Mouse (Mus musculus): ENCODE results near the gene Armh1.
A peak's percentile ranks its signal among the peaks of the same experiment; 100 is the strongest.
"Not testable (repeated sequence)": the region's sequence is repeated elsewhere in the genome, so short reads cannot be mapped to it uniquely, and the experiment has no call there.

Armh1 gene

DNA sequence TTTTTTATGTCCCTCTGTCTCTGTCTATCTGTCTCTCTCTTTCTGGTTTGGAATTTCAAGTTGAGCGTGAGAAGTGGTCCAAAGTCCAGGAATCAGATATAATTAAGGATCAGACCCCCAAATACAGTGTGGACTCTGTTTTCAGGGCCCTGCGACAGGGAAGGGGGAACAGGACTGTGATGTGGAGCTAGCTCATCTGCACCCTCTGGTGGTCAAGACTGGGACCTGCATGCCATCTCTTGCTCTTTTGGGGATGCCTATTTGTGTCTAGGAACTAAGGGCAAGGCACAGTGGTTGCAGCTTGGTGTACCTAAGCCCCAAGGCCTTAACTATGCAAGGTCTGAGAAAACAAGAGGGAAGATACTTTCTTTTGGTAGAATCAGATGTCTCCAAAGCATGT lies 15.4 kb upstream of the Armh1 start:
- DNase-seq = peak; percentile 81

DNA sequence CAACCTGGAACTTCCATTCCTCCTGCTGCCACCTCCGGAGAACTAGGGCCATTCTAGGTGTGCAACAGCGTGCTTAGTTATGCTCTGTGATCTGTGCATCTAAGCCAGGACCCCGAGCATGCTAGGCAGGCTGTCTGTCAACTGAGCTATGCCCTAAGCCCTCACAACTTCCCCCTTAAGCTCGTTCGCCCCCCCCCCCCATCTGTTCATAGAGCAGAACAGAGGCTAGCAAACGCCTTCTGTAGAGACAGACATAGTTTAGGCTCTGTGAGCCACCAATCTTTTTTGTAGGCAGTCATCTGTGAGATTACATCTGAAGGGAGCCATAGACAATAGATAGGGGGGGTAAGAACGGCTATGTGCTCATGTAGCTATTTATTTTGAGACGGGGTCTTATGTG lies 11.1 kb upstream of the Armh1 start:
- DNase-seq = no peak

DNA sequence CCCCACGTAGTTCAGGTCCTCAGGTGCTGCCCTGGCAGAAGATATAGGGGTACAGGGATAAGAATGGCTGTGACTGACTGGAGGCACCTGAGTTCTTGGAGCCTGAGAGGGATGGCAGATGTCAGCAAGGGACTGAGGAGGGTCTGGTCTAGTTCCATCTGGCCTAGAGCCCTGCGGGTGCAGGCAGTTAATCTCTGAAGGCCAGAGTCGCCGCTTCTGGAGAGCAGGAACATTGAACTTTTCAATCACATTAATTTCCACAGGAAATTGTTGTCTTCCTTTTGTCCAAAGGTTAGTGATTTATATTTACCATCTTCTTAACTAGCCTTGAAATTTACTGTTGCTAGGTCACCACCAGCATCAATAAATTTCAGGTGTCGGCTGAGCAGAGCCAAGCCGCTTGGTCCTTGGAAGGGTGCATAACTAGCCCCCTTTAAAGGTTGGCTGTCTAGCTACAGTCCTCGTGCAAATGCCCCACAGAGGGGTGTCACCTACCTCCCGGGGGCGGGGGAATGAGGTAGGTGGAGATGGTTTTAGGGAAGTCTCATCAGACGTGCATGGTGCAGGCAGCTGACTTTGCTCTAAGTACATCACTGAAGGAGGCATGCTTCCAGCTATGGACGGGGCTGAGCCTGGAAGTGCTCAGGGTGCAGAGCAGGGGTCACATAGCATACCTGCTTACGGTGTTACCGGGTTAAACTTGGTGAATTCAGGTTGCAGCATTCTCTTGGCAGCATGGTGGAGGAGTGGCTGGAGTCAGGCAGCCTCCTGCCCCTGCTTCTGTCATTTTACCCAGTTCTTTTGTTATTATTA lies 10.4 kb upstream of the Armh1 start:
- no peak for DNase-seq

DNA sequence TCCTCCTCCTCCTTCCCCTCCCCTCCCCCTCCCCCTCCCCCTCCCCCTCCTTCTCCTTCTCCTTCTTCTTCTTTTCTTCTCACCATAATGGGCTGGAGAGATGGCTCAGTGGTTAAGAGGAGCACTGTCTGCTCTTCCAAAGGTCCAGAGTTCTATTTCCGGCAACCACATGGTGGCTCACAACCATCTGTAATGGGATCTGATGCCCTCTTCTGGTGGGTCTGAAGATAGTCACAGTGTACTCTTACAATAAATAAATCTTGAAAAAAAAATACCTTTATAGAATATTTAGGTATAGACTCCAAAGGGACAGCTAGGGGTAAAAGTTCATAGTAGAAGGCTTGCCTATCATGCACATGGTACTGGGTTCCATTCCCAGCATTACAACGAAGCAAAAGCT lies 9.3 kb upstream of the Armh1 start:
- no peak for DNase-seq

DNA sequence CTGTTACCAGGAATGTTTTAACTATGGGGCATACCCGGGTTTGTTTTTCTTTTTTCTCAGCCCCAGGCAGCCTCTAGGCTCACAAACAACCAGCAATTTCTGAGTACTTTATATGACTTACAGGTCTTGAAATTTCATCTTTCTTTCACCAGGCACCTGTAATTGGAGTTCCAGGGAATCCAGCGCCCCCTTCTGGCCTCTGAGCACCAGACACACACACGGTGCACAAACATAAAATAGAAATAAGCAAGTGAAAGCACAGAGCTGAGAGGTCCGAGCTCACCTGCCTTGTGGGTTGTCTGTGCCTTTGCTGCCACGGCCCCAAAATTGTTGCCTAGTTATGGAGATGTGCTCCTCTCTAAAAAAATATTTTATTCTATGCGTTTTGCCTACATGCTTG lies 8.0 kb upstream of the Armh1 start:
- not testable (repeated sequence) for DNase-seq

DNA sequence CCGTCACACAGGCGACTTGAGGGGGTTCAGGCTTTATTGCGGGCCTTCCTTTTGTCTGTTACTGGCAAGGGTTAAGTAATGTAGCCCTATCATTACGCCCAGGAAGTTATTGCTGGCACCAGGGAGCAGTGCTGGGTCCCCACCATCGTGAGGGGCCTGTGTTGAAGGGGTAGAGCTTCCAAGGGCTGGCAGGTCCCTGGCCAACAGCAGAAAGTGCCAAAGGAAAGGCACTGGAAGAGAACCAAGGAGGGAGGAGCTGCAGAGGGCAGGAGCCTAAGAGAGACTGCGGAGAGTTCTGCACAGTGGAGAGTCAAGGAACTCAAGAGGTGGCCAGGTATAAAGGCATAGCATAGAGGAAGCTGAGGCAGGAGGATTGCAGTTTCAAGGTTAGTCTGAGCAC lies 2.7 kb upstream of the Armh1 start:
- no peak for DNase-seq

DNA sequence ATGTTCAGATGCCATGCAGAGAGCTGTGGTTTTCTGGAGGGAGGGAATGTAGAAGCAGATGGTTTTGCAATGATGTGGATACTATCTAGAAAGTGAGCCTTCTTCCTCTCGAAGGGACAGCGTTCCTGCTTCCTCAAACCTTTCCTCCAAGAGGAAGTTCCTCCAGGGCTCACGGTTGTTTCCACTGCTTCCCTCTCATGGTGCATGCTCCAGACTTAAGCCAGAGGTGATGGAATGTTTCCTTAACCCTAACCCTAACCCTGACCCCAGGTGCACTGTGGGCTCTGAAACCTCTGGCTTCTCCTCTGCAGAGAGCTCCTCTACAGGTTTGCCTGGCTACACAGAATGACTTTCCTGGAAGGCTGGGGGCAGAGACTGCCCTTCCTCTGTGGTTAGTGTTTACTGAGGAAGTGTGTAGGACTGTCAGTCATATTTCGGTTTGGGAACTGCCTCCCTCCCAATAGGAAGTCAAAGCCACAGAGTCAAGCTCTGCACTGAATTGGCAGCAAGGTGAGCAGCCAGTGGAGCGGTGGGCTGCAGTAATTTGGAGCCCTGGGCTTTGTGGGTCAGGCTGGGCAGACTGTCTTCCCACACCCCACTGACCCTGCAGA lies 2.2 kb upstream of the Armh1 start:
- no peak for DNase-seq

DNA sequence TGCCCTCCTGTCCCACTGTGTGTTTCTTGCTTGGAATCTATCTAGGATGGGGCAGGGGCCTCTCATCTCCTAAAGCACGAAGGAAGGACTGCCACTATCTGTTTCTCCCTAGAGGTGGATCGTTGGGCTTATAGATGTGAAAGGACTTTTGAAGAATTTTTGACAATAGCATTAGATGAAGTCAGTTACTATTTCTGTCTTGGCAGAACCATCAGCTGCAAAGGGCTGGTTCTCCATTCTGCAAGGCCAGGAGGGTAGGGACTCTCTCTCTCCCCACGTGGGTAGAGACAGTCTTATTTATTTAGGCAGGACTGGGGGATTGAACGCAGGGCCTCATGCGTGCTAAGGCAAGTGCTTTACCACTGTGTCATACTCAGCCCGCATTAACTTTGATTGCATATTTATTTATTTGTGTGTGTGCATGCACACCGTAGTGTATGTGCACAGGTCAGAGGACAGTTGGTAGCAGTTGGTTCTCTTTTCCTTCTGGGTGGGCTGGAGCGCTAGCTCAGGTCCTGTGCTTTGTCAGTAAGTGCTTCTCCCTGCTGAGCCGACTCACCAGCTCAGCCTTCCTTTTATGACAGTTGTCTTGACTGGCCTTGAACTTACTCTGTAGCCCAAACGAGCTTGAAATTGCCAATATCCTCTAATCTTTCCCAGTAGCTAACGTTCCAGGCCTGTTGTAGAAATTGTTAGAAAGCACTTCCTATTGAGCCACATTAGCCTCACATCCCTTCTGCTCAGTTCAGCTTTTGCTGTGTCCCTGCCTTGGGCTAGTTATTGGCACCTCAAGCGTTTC lies 1.5 kb upstream of the Armh1 start:
- no peak for DNase-seq

DNA sequence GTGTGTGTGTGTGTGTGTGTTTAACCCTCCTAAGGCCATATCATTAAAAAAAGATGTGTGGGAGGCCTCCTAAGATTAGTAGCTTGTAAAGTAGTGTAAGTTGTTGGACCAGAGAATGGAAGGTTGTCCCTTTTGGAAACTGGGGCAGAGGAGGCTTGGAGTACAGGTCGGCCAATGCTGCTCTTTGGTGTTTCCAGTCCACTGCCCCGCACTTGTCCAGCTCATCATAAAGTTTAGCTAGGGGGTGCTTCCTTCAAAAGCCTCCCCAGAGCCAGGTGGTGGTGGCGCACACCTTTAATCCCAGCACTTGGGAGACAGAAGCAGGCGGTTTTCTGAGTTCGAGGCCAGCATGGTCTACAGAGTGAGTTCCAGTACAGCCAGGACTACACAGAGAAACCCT lies 830 bp upstream of the Armh1 start:
- DNase-seq = no peak

DNA sequence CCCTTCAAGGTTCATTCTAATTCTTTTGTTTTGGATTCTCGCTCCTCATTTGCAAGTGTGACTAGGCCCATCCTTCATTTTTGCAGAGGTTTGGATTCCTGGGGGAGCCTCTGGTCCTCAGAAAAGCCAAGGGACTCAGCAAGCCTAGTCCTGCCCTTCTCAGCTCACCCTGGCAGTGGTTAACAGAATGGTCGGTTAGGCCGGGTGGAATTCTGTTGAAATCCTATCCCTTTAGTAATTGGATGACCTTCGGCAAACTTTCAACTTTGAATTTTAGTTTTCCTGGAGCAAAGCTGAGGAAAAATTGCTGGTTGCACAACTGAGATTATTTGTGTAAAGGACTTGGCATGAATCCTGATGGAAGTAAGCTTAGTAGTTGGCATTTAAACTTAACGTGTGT lies 426 bp upstream of the Armh1 start:
- peak; percentile 37 for DNase-seq

DNA sequence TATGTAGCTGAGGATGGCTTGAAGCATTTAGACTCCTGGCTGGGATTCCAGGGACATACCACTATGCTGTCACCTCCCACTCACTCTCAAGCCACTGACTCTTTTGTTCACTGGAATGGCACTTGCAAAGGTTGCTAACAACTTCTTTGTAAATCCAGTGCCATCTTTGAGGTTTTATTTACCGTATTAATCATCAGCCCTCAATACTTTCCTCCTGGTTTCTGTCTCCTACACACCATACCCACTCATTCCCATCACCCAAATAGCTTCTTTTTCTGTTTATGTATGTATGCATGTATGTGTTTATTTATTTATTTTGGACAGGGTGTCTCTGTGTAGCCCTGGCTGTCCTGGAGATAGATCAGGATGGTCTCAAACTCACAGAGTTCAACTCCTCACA lies 943 bp downstream of the Armh1 start:
- DNase-seq = no peak

DNA sequence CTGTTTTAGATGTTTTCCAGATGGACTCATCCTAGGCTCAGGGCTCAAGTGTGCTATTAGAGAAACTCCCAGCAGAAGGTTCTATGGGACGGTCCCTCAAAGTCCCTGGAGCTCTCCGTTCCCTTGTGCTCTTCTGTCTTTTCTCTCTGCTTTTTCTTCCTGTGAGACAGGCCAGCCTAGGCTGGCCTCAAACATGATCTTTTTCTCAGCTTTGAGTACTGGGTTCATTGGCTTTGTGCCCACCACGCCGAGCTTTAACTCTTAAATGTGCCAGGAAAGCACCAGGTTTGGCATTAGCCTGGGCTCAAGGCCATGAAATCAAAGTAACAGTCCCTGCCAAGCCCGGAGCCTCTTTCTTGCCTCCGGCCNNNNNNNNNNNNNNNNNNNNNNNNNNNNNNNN lies 11.1 kb downstream of the Armh1 start:
- no peak for DNase-seq

DNA sequence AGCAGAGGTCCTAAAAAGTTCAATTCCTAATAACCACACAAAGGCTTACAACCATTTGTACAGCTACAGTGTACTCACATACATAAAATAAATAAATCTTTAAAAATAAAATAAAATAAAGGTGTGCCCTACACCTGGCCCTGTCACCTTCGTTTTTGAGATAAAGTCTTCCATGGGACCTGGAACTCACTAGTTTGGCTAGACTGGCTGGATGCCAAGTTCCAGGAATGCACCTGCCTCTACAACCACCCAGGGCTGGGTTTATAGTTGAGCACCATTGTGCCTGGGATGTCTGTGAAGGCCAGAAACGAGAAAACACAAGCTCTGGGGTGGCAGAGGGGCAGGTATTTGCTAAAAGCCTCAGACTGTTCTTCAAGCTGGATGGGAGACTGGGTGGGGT lies 12.8 kb downstream of the Armh1 start:
- no peak for DNase-seq

DNA sequence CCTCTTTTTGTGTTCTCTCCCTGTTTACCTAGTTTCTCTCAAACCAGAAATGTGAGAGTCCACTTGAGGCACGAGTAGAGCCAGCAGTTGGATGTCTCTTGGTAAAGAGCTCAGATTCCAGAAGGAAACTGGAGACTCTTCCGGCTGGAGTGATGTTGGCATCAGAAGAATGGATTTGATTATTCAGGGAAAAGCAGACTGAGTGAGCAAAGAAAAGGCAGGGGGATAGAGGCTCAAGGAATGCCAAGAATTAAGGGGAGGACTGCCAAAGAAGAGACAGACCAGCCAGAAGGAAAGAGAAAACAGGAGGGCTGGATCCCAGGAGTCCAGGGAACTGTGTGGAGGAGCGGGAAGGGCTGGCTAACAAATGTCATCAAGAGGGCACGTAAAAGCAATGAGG lies 16.1 kb downstream of the Armh1 start:
- DNase-seq = no peak

DNA sequence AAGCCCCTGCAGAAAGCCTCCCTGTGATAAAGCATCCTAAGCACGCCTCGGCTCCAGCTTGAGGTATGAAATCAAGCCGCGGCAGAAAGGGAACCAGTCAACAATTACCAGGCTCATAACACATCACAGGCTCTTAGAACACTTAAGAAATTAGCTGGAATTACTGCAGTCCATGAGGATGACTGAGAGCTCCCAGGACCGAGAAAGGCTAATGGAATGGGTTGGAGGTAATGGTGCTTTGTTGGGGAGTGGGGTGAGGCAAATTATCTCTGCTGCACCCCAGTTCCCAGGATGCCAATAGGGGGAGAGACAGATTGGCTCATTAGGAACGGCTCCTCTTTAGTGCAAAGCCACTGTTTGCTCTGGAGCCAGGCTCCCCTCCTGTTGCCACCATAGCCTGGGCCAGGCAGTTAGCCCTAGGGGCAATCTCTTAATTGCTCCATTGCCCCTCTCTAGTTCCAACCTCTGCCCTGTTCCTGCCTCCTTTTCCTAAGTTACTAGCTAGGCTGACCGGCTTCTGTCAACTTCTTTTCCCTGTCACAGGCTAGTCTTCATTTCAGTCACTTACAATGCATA lies 17.7 kb downstream of the Armh1 start:
- no peak for DNase-seq

DNA sequence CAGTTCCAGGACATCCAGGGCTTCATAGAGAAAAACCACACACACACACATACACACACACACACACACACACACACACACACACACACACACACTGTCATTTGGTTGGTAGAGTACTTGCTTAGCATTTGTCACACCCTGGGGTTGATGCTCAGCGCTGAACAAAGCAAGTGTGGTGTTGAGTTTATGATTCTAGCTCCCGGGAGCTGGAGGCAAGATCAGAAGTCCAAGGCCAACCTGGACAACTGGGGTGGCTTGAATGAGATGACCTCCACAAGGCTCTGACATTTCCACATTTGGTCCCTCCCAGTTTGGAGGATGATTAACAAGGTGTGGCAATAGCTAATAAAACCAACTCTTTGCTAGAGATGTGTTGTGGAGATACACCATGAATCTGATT lies 20.7 kb downstream of the Armh1 start:
- DNase-seq = no peak

DNA sequence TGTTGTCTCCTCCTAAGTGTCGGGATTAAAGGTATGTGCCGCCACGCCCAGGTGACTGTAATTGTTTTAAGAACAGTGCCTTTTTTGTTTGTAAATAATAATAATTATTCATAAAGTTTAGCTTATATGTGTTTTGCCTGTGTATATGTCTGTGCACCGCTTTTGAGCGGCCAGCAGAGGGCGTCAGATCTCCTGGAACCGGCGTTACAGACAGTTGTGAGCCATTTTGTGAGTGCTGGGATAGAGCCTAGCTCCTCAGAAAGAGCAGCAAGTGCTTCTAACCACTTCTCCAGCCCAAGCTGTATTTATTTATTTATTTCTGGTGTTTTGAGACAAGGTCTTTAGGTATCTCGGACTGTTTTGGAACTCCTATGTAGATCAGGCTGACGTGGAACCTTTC lies 21.6 kb downstream of the Armh1 start:
- DNase-seq = no peak

DNA sequence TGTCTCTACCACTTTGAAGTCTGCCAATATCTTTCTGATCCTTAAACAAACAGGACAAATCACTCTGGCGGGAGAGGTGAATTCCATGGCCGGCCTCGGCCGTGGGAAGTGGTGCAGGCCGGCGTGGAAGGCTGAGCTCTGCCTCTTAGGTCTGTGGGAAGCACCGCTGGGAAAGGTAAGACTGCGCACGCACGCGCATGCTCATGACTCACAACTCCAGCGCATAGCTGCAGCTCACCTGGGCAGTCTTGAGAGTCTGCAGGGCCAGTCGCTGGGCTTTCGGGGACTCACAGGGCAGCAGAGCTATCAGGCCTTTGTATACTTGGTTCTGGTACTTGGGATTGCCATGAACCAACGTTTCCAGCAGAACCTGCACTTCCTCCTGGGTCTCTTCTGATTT lies 22.3 kb downstream of the Armh1 start:
- DNase-seq = peak; percentile 9

DNA sequence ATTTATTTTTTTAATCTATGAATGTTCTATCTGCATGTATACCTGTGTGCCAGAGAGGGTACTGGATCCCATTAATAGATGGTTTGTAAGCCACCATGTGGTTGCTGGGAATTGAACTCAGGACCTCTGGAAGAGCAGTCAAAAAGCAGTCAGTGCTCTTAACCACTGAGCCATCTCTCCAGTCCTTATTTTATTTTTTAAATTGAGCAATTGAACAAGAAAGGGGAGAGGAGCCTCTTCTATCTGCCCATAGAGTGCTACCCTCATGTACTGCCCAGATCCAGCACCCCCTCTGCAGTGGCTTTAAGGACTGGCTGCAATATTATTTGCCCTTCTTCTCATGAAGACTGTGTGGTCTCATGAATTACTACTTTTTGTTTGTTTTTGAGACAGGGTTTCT lies 26.7 kb downstream of the Armh1 start:
- no peak for DNase-seq

DNA sequence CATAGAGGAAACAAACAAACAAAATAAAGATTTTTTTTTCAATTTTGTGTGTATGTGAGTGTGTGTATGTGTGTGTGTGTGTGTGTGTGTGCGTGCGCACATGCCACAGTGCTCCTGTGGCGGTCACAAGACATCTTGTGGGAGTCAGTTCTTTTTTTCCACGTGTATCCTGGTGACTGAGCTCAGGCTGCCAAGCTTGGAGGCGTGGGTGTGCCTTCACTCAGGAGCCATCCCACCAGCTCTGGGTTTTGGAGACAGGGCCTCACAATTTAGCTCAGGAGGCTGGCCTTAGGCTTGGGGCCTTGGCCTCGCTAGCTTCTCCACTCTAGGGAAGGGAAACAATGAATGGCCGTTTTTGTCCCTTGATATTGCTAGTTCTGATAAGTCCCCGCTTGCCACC lies 27.8 kb downstream of the Armh1 start:
- DNase-seq = no peak

DNA sequence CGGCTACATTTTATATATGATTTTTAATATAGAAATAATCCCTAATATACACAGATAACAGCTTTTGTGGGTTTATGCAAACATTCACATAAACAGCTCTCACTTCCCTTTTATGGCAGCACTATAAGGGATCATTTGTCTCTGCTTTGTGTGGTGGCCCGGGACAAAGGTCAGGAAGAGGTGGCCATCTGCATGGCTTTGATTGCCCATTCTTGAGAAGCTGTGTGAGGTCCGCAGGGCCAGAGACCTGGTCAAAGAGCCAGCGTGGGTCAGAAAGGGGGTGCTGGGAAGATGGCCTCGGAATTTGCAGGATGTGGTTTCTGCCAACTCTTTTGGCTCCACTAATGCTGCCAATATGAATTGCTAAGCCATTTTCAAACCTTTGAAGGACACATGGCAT lies 28.9 kb downstream of the Armh1 start:
- no peak for DNase-seq

DNA sequence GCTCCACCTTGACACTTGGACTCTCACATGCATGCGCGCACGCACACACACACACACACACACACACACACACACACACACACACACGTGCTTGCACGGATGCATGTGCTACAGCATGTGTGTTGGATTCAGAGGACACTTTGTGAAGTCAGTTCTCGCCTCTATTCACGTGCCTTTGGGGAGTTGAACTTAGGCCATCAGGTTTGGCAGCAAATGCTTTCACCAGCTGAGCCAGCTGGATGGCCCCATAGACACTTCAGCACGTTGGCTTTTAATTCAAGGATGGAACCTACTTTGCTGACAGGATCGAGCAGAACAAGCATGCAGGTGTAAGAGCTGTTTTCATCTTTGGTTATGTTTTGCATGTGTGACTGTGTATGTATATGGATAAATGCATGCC lies 30.1 kb downstream of the Armh1 start:
- no peak for DNase-seq

DNA sequence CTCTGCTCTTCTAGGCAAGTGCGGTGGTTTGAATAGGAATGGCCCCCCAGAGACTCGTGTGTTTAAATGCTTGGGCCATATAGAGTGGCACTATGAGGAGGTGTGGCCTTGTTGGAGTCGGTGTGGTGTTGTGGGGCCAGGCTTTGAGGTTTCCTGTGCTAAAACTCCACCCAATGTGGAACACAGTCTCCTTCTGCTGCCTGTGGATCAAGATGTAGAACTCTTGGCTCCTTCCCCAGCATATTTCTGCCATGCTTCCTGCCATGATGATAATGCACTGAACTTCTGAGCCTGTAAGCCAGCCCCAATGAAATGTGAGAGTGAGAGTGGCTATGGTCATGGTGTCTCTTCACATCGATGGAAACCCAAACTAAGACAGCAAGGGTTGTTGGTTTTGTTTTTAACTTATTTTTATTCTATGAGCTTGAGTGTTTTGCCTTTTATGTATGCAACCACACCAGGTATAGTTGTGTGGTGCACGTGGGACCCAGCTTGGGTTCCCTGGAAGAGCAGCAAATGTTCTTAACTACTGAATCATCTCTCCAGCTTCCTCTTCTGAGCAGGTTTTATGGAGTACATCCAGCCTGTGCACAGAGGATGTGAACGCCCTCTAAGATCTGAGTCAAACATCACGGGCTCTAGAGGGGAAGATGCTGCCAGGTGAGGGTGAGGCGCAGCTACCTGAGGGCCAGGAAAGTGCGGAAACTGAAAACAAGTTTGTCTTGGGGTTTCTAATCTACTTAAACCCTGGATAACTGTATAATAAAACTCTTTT lies 31.0 kb downstream of the Armh1 start:
- DNase-seq = no peak
